Mouse (Mus musculus): ENCODE measurements around the gene Snrpg. TPM values are rescaled to one million over a fixed set of nuclear protein-coding genes. Genes with fewer than 3 reads are reported as not detected.
A peak's percentile ranks its signal among the peaks of the same experiment; 100 is the strongest.

Snrpg gene
- polyA plus RNA-seq, 1 experiment from 2014 or later, result 814 TPM

DNA sequence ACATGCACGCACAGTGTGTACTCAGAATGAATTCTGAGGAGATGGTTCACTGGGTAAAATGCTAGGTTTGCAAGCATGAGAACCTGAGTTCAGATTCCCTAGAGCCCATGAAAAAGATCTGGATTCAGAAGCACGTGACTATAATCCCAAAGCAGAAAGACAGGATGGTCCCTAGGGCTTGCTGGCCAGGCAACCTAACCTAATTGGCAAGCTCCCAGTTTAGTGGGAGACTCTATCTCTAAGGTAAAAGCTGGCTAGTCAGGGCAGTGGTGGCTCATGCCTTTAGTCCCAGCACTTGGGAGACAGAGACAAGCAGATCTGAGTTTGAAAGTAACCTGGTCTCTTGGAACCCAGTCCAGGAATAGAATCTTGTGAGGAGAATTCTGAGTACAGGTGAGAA is 27.9 kb downstream of the Snrpg start:
- no peaks in the 10 kb centered on the region for H3K9me3 ChIP-seq (ENCODE audit: control insufficient read depth, low read length)
- WGBS, result 83% methylated on average over 2 of the region's 2 CpGs
- no peak for ATAC-seq (ENCODE audit: low FRiP score, low TSS enrichment)
- peaks cover 15% of the 10 kb centered on the region for H3K4me1 ChIP-seq (ENCODE audit: control insufficient read depth, insufficient read depth, low read length)
- no peak overlapping the region for H3K27ac ChIP-seq (ENCODE audit: low read depth, low read length)
- no peaks in the 10 kb centered on the region for H3K27me3 ChIP-seq (ENCODE audit: control insufficient read depth, insufficient read depth, low read length)
- H3K4me2 ChIP-seq (replicated peaks; ENCODE audit: low read depth, low read length), result no peak overlapping the region
- H3K36me3 ChIP-seq (ENCODE audit: control insufficient read depth, insufficient read depth, low read length), result 0 out of 2 replicates have a peak, but pooled peaks cover 2% of the 10 kb centered on the region
- H3K4me3 ChIP-seq (ENCODE audit: low read length), result no peak overlapping the region
- H3K9ac ChIP-seq (ENCODE audit: low read depth, low read length), result no peak overlapping the region

DNA sequence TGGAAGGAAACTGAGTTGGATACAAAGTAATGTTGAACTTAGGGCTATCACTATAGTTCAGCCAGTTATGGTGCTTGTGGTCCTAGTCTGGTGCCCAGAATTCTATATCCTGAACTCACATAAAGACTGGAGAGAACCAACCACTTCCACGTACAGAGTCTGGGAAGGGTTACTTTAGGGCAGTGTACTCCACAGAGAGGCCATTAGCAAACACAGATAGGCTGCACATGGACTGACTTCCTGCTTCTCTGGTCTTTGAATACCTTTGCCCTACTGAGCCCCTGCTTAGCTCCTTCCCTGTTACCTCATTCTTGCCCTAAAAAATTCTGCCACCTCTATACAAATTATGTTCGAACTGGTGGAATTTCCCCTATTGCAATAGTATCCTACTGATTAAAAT is 28.9 kb downstream of the Snrpg start:
- Histone ChIP-seq H3K9ac (ENCODE audit: low read depth, low read length) (no peak overlapping the region), H3K4me1 (ENCODE audit: control insufficient read depth, insufficient read depth, low read length) (peaks cover 12% of the 10 kb centered on the region), H3K9me3 (ENCODE audit: control insufficient read depth, low read length) (no peaks in the 10 kb centered on the region), H3K4me2 (replicated peaks; ENCODE audit: low read depth, low read length) (no peak overlapping the region), H3K27me3 (ENCODE audit: control insufficient read depth, insufficient read depth, low read length) (no peaks in the 10 kb centered on the region), H3K36me3 (ENCODE audit: control insufficient read depth, insufficient read depth, low read length) (no peaks in the 10 kb centered on the region), H3K4me3 (ENCODE audit: low read length) (no peak overlapping the region), H3K27ac (ENCODE audit: low read depth, low read length) (no peak overlapping the region)
- WGBS, result 84% methylated on average over 2 of the region's 2 CpGs
- ATAC-seq (ENCODE audit: low FRiP score, low TSS enrichment), result no peak

DNA sequence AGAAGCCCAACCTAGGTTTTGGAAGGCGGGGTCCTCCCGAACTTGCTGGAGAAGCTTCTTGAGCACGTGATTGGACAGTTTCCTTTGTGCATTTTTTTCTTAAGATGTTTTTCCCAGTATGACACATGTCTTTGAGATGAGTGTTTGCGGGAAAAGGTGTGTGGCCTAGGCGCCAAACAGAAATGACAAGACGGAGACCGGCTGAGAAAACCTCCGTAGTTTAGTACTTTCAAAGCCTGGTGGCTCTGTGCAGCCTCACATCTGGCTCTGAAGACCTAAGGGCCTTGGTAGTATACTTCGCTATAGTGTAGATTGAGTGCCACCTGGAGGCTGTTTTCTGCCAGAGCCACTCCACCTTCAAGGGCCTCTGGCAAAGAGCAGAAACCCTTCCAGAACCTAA is 29.9 kb downstream of the Snrpg start:
- peak; percentile 37; the same call in 1 of the 2 replicates for ATAC-seq (ENCODE audit: low FRiP score, low TSS enrichment)
- H3K27ac ChIP-seq (ENCODE audit: low read depth, low read length), result no peak overlapping the region
- peaks cover 2% of the 10 kb centered on the region for H3K4me1 ChIP-seq (ENCODE audit: control insufficient read depth, insufficient read depth, low read length)
- 3% methylated on average over 9 of the region's 9 CpGs for WGBS
- H3K27me3 ChIP-seq (ENCODE audit: control insufficient read depth, insufficient read depth, low read length), result no peaks in the 10 kb centered on the region
- H3K4me2 ChIP-seq (replicated peaks; ENCODE audit: low read depth, low read length), result peak overlapping the region; percentile 39
- H3K36me3 ChIP-seq (ENCODE audit: control insufficient read depth, insufficient read depth, low read length), result no peaks in the 10 kb centered on the region
- H3K9me3 ChIP-seq (ENCODE audit: control insufficient read depth, low read length), result no peaks in the 10 kb centered on the region
- H3K9ac ChIP-seq (ENCODE audit: low read depth, low read length), result 0 out of 2 replicates have a peak overlapping the region, but pooled peaks have one; percentile 35
- peak overlapping the region; percentile 29; the same call in 1 of the 2 replicates for H3K4me3 ChIP-seq (ENCODE audit: low read length)

- Histone ChIP-seq H3K9ac (ENCODE audit: low read depth, low read length) (no peak overlapping the region), H3K27ac (ENCODE audit: low read depth, low read length) (no peak overlapping the region), H3K9me3 (ENCODE audit: control insufficient read depth, low read length) (no peaks in the 10 kb centered on the region), H3K36me3 (ENCODE audit: control insufficient read depth, insufficient read depth, low read length) (peaks cover 6% of the 10 kb centered on the region; the same call in 1 of the 2 replicates), H3K27me3 (ENCODE audit: control insufficient read depth, insufficient read depth, low read length) (no peaks in the 10 kb centered on the region), H3K4me2 (replicated peaks; ENCODE audit: low read depth, low read length) (peak overlapping the region; percentile 58), H3K4me3 (ENCODE audit: low read length) (peak overlapping the region; percentile 86), H3K4me1 (ENCODE audit: control insufficient read depth, insufficient read depth, low read length) (no peaks in the 10 kb centered on the region)
- ATAC-seq (ENCODE audit: low FRiP score, low TSS enrichment), result no peak
- WGBS, result 38% methylated on average over 12 of the region's 12 CpGs
Measured at GRCm38 (mm10) chr6:86402681-86403607, 31.8 kb downstream of the Snrpg start.

- under 1% methylated on average over 15 of the region's 15 CpGs for WGBS
- no peaks in the 10 kb centered on the region for H3K27me3 ChIP-seq (ENCODE audit: control insufficient read depth, insufficient read depth, low read length)
- peaks cover 9% of the 10 kb centered on the region; the same call in 1 of the 2 replicates for H3K36me3 ChIP-seq (ENCODE audit: control insufficient read depth, insufficient read depth, low read length)
- H3K27ac ChIP-seq (ENCODE audit: low read depth, low read length), result peak overlapping the region; percentile 100
- peak overlapping the region; percentile 58 for H3K4me2 ChIP-seq (replicated peaks; ENCODE audit: low read depth, low read length)
- peak overlapping the region; percentile 96; the same call in 1 of the 2 replicates for H3K9ac ChIP-seq (ENCODE audit: low read depth, low read length)
- H3K4me1 ChIP-seq (ENCODE audit: control insufficient read depth, insufficient read depth, low read length), result no peaks in the 10 kb centered on the region
- peak; percentile 66 for ATAC-seq (ENCODE audit: low FRiP score, low TSS enrichment)
- peak overlapping the region; percentile 86 for H3K4me3 ChIP-seq (ENCODE audit: low read length)
- H3K9me3 ChIP-seq (ENCODE audit: control insufficient read depth, low read length), result no peaks in the 10 kb centered on the region
Measured at GRCm38 (mm10) chr6:86403728-86404099, 32.6 kb downstream of the Snrpg start.

DNA sequence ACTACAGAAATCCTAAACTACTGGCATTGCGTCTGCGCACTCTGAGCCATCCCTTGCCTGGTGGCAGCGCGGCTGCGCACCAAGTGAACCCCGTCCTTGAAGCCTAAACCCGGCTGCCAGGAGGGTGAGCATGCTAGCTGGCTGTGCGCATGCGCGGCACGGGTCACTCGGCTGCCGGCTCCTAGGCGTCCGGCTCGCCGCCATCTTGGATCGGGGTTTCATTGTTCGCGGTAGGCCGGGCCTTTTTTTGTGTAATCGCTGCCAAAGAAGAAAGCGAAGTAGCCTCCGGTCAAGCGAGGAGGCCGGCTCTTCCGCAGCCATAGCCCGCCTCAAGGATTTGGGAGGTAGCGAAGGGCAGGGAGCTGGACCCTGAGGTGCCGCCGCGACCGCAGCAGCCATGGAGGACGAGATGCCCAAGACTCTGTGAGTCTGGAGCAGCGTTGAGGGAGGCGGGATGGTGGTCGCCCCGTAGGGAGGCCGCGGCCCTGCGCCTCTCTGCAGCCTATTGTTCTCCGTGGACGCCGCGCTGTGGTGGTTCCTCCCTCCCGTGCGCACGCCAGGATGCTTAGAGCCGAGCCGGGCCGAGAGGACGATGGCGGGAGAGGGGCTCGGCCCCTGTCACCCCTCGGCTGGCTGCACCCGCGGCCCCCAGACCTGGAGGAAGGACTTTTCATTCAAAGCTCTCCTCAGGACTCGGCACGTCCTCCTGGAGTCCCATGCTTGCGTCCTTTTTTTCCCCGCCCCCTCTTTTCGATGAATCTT is 33.2 kb downstream of the Snrpg start, which contains the start of gene Tia1:
Gene Tia1, plus strand, starts transcription at position 120 of the 762 bp plus-strand sequence.
- peak; percentile 95 for ATAC-seq (ENCODE audit: low FRiP score, low TSS enrichment)
- under 1% methylated on average over 62 of the region's 62 CpGs for WGBS
- peak within 1 kb of the TSS; percentile 86 for H3K4me3 ChIP-seq (ENCODE audit: low read length)
- H3K9ac ChIP-seq (ENCODE audit: low read depth, low read length), result peak within 1 kb of the TSS; percentile 96
- no peaks in the 10 kb centered on the region for H3K9me3 ChIP-seq (ENCODE audit: control insufficient read depth, low read length)
- H3K27me3 ChIP-seq (ENCODE audit: control insufficient read depth, insufficient read depth, low read length), result no peaks in the 10 kb centered on the region
- no peaks in the 10 kb centered on the region for H3K4me1 ChIP-seq (ENCODE audit: control insufficient read depth, insufficient read depth, low read length)
- peak within 1 kb of the TSS; percentile 100 for H3K27ac ChIP-seq (ENCODE audit: low read depth, low read length)
- peak within 1 kb of the TSS; percentile 58 for H3K4me2 ChIP-seq (replicated peaks; ENCODE audit: low read depth, low read length)
- H3K36me3 ChIP-seq (ENCODE audit: control insufficient read depth, insufficient read depth, low read length), result peaks cover 11% of the 10 kb centered on the region; the same call in 1 of the 2 replicates

DNA sequence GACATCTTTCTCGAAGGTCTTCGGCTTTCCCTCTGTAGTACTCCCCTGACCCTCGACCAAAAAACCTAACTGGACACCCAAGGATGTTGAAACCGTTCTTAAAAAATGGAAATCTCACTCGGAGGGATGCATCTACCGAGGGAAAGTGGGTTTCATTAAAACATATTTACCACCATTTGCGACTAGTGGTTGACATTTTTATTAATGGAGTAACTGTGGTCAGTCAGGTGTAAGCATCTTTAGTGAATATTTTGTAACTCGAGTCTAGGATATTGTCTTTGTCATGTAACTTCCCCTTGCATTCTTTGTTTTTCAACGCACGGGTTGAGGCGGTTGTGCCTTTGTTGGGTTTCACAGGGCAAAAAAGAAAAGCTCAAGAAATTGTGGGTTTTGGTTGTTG is 33.9 kb downstream of the Snrpg start:
- ATAC-seq (ENCODE audit: low FRiP score, low TSS enrichment), result no peak
- Histone ChIP-seq H3K36me3 (ENCODE audit: control insufficient read depth, insufficient read depth, low read length) (peaks cover 15% of the 10 kb centered on the region; the same call in 1 of the 2 replicates), H3K9me3 (ENCODE audit: control insufficient read depth, low read length) (no peaks in the 10 kb centered on the region), H3K27me3 (ENCODE audit: control insufficient read depth, insufficient read depth, low read length) (no peaks in the 10 kb centered on the region), H3K4me1 (ENCODE audit: control insufficient read depth, insufficient read depth, low read length) (no peaks in the 10 kb centered on the region), H3K4me2 (replicated peaks; ENCODE audit: low read depth, low read length) (peak overlapping the region; percentile 58), H3K4me3 (ENCODE audit: low read length) (peak overlapping the region; percentile 86), H3K27ac (ENCODE audit: low read depth, low read length) (peak overlapping the region; percentile 100), H3K9ac (ENCODE audit: low read depth, low read length) (peak overlapping the region; percentile 96)
- WGBS, result under 1% methylated on average over 11 of the region's 11 CpGs

- no peak for ATAC-seq (ENCODE audit: low FRiP score, low TSS enrichment)
- peaks cover 16% of the 10 kb centered on the region; the same call in 1 of the 2 replicates for H3K36me3 ChIP-seq (ENCODE audit: control insufficient read depth, insufficient read depth, low read length)
- no peak overlapping the region for H3K27ac ChIP-seq (ENCODE audit: low read depth, low read length)
- no peaks in the 10 kb centered on the region for H3K27me3 ChIP-seq (ENCODE audit: control insufficient read depth, insufficient read depth, low read length)
- H3K4me3 ChIP-seq (ENCODE audit: low read length), result peak overlapping the region; percentile 20; the same call in 1 of the 2 replicates
- no peaks in the 10 kb centered on the region for H3K9me3 ChIP-seq (ENCODE audit: control insufficient read depth, low read length)
- no peaks in the 10 kb centered on the region for H3K4me1 ChIP-seq (ENCODE audit: control insufficient read depth, insufficient read depth, low read length)
- H3K4me2 ChIP-seq (replicated peaks; ENCODE audit: low read depth, low read length), result peak overlapping the region; percentile 58
- no peak overlapping the region for H3K9ac ChIP-seq (ENCODE audit: low read depth, low read length)
Measured at GRCm38 (mm10) chr6:86406306-86406705, 35.2 kb downstream of the Snrpg start.
